In genomic region chr2:31458989-31459936, GRCm38 (mm10) we compare ENCODE assay signal across 8 mouse cellular contexts. TPM values are rescaled to one million over a fixed set of nuclear protein-coding genes. Genes with fewer than 3 reads are reported as not detected.
DNase-seq lines count a peak whose midpoint lies in the region; ATAC-seq and TF ChIP-seq lines count a peak whose summit lies in the region.

No protein-coding gene starts in this region.

- H3K27ac ChIP-seq in kidney, adult 2 months (ENCODE audit: insufficient read depth, low read depth, low read length): peak overlapping the region; percentile 0; the same call in 1 of the 2 replicates
- no peak overlapping the region for H3K27ac ChIP-seq in midbrain, embryonic 15.5 days

- H3K4me3 ChIP-seq in kidney, adult 2 months (ENCODE audit: insufficient read depth, low read depth, low read length): no peak overlapping the region
- H3K4me3 ChIP-seq in midbrain, embryonic 15.5 days: peak overlapping the region; percentile 42

- TF ChIP-seq POLR2A in kidney, adult 2 months (IDR thresholded peaks at IDR 0.05; ENCODE audit: low read depth, low read length): no peak

- no peaks in the 10 kb centered on the region for H3K9me3 ChIP-seq in midbrain, embryonic 15.5 days

- peak; percentile 68 for DNase-seq in kidney, adult 2 months
- no peak for DNase-seq in kidney, adult 18-20 months
- peak; percentile 16 for DNase-seq in T-cell, adult 2 months (ENCODE audit: low spot score)
- peak; percentile 69 for DNase-seq in induced T-regulatory cell, adult 2 months (ENCODE audit: low read depth)
- no peak for DNase-seq in frontal cortex, adult 2 months (ENCODE audit: extremely low spot score in 1 of 2, low spot score in 1 of 2)
- no peak for DNase-seq in retina, embryonic 14.5 days (ENCODE audit: low spot score)
- no peak for DNase-seq in layer of hippocampus, adult 18-20 months (ENCODE audit: low spot score in 2 of 2)

- 41% methylated on average over 16 of the region's 16 CpGs for WGBS in kidney, adult 2 months
- WGBS in midbrain, embryonic 15.5 days: 48% methylated on average over 16 of the region's 16 CpGs

- H3K4me2 ChIP-seq in midbrain, embryonic 15.5 days: peak overlapping the region; percentile 80

- no peak overlapping the region for H3K9ac ChIP-seq in midbrain, embryonic 15.5 days

- no peak for TF ChIP-seq CTCF in kidney, adult 2 months (conservative IDR thresholded peaks at IDR 0.05; ENCODE audit: insufficient read depth, insufficient read length, low read depth, low read length)

- no peaks in the 10 kb centered on the region for H3K36me3 ChIP-seq in kidney, adult 2 months (ENCODE audit: control insufficient read depth, insufficient read depth, low read length)
- no peaks in the 10 kb centered on the region for H3K36me3 ChIP-seq in midbrain, embryonic 15.5 days (replicated peaks)

- ATAC-seq in midbrain, embryonic 15.5 days (replicated peaks): peak; percentile 30; the same call in 1 of the 2 replicates

- H3K4me1 ChIP-seq in kidney, adult 2 months (ENCODE audit: control insufficient read depth, insufficient read depth, low read length): peaks cover 10% of the 10 kb centered on the region; the same call in 1 of the 2 replicates
- peaks cover 10% of the 10 kb centered on the region for H3K4me1 ChIP-seq in midbrain, embryonic 15.5 days

- H3K27me3 ChIP-seq in kidney, adult 2 months (replicated peaks; ENCODE audit: control insufficient read depth, insufficient read depth, low read length): no peaks in the 10 kb centered on the region
- H3K27me3 ChIP-seq in midbrain, embryonic 15.5 days (replicated peaks): peaks cover 36% of the 10 kb centered on the region

RNA-seq across cellular contexts. Expression of gene Ass1, which starts 10.7 kb away (rescaled TPM):
- polyA plus RNA-seq in kidney, adult 2 months (2012; rRNA removed): 2,247 and 2,656 TPM in 2 replicates
- 7.6 and 9.4 TPM in 2 replicates for polyA plus RNA-seq in midbrain, embryonic 15.5 days (2015; fragmentation: Nextera tagmentation; extraction: Ambion mirVana)
- polyA plus RNA-seq in frontal cortex, adult 2 months (2012; rRNA removed): 32.4 and 40.1 TPM in 2 replicates
- total RNA-seq in layer of hippocampus, adult 18-20 months (2021): 10 to 100 TPM; 33.8 to 40.5 TPM

Comparison
In these comparisons a context has a peak if more than half of its experiments do, and no peak if none do; other contexts are left out.
1. DNase-seq: peak in kidney, adult 2 months (single experiment), T-cell, adult 2 months (single experiment) and induced T-regulatory cell, adult 2 months (single experiment); none in kidney, adult 18-20 months (single experiment), frontal cortex, adult 2 months (0 of 2), retina, embryonic 14.5 days (single experiment) and layer of hippocampus, adult 18-20 months (0 of 2).
2. RNA of gene Ass1, which starts 10.7 kb away (polyA plus RNA-seq): 2,247 to 2,656 TPM in kidney, adult 2 months; 32.4 to 40.1 TPM in frontal cortex, adult 2 months and 7.6 to 9.4 TPM in midbrain, embryonic 15.5 days; every median in the first group is over 10 times any median in the second.